Mouse (Mus musculus) E14TG2a.4 (cell line): ENCODE measurements around the gene Camk1d.

Experiments used
- CTCF ChIP-seq: conservative IDR thresholded peaks from 2 replicates; pipeline ENCODE4 v1.5.1; 2014; ENCODE audit warnings: low read length
- POU5F1 ChIP-seq: IDR thresholded peaks from 2 replicates; pipeline ENCODE4 v1.6.1; 2014; ENCODE audit warnings: low read length, borderline replicate concordance

- TF ChIP-seq CTCF (no peak), POU5F1 (no peak)
These were observed 399.0 kb downstream of the Camk1d start for GRCm38 (mm10) chr2:5315291-5315828.
